Mouse (Mus musculus): ENCODE measurements around the gene Ess2.
A peak's percentile ranks its signal among the peaks of the same experiment; 100 is the strongest.

The Ess2 gene

DNA sequence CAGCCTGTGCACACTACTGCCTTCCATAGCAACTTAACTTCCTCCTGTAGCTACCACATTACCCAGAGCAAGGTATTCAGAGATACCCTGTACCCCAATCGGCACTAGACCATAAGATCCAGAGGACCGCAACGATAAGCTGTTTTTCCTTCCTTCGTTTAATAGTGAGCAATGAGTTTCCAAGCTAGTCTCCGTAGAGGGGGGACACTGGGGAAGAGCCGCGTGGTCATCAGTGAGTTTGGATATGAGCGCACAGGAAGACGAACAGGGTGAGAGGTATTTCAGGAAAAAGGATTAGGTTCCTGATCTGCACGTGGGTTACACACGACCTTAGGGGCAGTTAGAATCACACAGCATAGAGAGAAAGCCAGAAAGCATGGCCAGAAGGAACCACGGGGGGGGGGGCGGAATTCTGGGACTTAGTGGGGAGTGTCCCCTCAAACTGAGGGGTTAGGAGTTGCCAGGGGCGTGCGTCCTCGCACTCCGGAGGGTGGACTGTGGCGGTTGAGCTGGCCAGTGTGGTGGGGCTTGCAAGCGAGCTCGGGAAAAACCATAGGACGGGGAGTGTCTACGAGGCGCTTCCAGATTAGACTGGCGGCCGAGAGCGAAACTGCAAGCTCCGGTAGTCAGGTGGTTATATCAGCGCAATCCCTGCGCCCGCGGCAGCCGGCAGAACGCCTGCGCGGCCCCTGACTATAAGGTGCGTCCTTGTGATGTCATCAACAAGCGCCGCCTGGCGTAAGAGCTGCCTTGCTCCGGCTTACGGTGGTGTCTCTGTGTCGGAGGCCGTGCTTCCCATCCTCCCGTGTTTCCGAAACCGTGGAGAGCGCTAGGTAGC is 10.4 kb upstream of the Ess2 start:
- DNase-seq (ENCODE audit: low spot score in 2 of 2), result peak; percentile 92 to 94

GRCm38 (mm10) chr16:17920586-17920985 is 9.4 kb upstream of the Ess2 start:
- no peak for DNase-seq (ENCODE audit: low spot score in 2 of 2)

DNA sequence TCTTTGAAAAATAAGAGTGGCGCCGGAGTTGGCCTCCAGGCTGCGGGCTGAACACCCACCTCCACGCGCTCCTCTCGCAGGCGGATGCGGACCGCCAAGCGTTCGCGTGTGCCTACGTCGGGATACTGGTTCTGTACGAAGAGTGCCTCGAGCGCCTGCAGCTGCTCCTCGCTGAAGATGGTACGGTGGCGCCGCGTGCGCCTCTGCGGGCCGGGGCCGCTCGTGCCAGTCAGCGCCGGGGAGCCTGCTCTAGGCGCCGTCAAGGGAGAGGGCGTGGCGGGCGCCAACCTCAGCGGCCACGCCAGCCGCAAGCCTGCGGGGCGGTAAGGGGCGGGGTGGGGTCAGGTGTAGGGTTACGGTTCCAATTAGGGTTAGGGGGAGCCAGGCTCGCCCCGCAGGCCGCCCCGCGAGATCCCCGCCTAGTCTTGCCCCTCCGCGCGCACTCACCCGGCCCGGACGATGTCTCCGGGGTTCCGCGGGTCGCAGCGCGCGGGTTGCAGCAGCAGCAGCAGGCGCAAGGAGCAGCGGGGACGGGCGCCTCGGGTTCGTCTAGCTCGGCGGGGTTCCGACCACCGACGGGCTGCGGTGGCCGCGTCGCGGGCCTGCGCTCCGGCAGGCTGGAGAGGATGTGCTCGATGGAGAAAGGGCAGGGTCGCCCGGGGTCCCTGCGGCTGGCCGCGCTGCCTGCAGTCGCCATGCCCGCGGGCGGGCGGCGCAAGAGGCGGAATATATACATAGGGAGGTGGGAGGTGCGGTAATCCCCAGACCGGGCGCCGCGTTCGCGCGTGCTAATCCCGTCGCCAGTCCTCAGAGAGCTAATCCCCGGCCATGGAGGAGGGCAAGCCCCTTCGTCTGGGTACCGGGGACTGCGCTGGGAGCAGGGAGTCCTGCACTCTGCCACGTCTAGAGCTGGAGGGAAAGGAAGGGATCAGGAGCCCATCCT is 3.4 kb upstream of the Ess2 start, which contains the start of gene Gsc2:
TSS of gene Gsc2 (minus strand) at position 753 of the 943 bp plus-strand sequence.
- DNase-seq (ENCODE audit: low spot score in 2 of 2), result no peak

GRCm38 (mm10) chr16:17898462-17898861 is 12.7 kb downstream of the Ess2 start, which contains the start of the genes Dgcr2 and Tssk2:
TSS of gene Dgcr2 (minus strand) at chr16:17898562.
TSS of gene Tssk2 (plus strand) at chr16:17898637.
- DNase-seq (ENCODE audit: low spot score in 2 of 2), result no peak

DNA sequence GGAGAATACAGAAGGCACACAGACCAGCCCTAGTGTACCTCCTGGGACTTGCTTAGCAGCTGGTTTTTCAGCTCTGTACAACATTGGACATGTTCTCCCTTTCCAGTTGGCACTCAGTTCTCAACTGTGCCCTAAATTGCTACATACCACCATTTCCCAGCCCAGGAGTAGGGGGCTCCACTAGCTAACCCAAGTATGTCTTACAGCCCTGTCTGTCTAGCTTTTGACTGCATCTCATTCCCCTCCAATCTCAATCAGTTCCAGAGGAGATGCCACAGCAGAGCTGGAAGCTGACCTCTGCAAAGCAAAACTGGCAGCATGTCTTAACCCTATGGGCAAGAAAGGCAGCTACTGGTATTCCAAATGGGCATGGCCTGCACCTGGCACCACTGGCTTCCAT is 15.1 kb downstream of the Ess2 start:
- DNase-seq (ENCODE audit: low spot score in 2 of 2), result no peak

DNA sequence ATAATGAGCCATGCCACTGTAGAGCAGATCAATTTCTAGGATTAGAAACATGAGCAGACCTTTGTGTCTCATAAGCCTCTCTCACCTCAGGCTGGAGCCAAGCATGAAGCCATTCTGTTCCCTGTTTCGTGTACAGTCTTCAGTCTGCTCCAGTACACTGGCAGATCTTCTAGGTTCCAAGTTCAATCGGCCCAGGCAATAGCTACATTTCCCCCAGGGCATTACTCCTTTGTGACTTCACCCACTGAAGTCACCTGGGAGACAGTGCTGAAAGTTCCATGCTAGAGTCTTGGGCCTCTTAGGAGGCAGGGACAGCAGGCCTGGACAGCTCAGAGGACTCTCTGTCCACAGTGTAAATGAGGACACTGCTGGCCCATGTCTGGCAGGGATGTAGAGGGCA is 17.2 kb downstream of the Ess2 start, which contains the start of gene Tssk1:
TSS of gene Tssk1 (plus strand) at position 301 of the 400 bp plus-strand sequence.
- no peak for DNase-seq (ENCODE audit: low spot score in 2 of 2)

- no peak for DNase-seq (ENCODE audit: low spot score in 2 of 2)
Measured at GRCm38 (mm10) chr16:17892606-17893005, 18.5 kb downstream of the Ess2 start.

DNA sequence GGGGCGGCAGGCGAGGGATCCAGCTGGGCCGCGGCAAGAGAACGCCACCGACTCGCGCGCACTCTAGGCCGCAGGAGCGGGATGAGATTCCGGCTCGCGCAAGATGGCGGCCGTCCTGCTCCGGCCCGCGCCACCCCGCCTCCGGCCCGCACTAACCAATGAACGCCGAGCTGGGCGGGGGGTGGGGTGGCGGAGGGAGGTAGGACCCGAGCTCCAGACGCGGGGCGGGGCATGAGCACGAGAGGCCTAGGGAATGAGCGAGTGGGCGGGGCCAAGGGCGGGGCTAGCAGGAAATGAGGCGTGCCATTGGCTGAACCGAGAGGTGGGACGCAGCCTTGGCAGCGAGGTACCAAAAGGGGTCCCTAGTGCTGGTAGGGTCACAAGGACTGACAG is 19.6 kb downstream of the Ess2 start, which contains the start of gene Gm20518:
TSS of gene Gm20518 (minus strand) at position 105 of the 393 bp plus-strand sequence.
- DNase-seq (ENCODE audit: low spot score in 2 of 2), result peak; percentile 97 to 99

DNA sequence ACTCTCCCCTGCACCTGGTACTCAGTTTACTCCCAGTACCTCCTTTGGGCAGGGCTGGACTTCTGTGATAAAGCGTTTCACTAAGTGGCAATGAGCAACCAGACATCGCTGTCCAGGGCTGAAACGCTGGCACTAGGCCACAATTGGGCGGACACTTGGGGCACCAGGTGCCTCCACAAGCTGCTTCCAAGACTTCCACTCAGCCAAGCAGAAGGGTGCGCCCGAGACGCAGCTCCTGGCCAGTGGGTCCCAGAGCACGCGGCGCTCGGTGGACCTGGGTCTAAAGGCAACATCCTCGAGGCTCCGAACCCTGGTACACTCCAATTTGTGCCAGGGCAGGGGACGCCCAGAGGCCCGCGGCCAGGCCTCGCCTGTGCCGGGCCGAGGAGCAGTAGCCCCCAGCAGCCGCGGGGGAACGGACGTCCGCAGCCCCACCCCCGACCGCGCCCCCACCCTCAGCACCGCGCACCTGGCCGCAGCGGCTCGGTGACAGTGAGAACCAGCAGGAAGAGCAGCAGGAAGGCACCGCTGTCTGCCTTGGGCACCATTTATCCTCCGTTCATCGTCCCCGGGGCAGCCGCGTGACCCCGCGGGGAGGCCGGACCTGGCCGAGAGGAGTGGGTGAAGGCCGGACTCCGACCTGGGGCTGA is 20.1 kb downstream of the Ess2 start:
- peak; percentile 59 to 75 for DNase-seq (ENCODE audit: low spot score in 2 of 2)

GRCm38 (mm10) chr16:17890342-17890727 is 20.8 kb downstream of the Ess2 start:
- DNase-seq (ENCODE audit: low spot score in 2 of 2), result no peak

GRCm38 (mm10) chr16:17889689-17890341 is 21.3 kb downstream of the Ess2 start:
- no peak for DNase-seq (ENCODE audit: low spot score in 2 of 2)

- no peak for DNase-seq (ENCODE audit: low spot score in 2 of 2)
Measured at GRCm38 (mm10) chr16:17884116-17884515, 27.0 kb downstream of the Ess2 start.

- DNase-seq (ENCODE audit: low spot score in 2 of 2), result no peak
Measured at GRCm38 (mm10) chr16:17882196-17882595, 29.0 kb downstream of the Ess2 start.

DNA sequence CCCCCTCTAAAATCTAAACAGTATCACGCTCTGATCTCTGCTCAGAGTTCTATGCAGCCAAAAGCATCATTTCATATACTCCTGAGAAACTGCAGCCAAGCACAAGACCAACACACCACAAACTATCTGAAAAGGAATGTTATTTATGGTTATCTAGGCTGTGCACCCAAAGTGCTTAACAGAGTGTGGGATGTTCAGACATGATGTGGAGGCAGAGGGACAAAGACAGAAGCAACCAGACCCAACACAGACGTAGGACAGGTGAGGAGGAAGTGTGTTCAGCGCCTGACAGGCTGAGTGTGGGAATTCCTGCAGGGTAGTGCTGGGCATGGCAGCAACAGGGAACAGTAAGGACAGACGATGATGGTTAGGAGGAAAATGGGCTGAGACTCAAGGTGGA is 31.6 kb downstream of the Ess2 start:
- DNase-seq (ENCODE audit: low spot score in 2 of 2), result no peak

GRCm38 (mm10) chr16:17876096-17876495 is 35.1 kb downstream of the Ess2 start:
- DNase-seq (ENCODE audit: low spot score in 2 of 2), result no peak

- DNase-seq (ENCODE audit: low spot score in 2 of 2), result no peak
Measured at GRCm38 (mm10) chr16:17875174-17875573, 36.0 kb downstream of the Ess2 start.

- no peak for DNase-seq (ENCODE audit: low spot score in 2 of 2)
Measured at GRCm38 (mm10) chr16:17872995-17873394, 38.2 kb downstream of the Ess2 start.

- DNase-seq (ENCODE audit: low spot score in 2 of 2), result no peak
Measured at GRCm38 (mm10) chr16:17871248-17871647, 39.9 kb downstream of the Ess2 start.

DNA sequence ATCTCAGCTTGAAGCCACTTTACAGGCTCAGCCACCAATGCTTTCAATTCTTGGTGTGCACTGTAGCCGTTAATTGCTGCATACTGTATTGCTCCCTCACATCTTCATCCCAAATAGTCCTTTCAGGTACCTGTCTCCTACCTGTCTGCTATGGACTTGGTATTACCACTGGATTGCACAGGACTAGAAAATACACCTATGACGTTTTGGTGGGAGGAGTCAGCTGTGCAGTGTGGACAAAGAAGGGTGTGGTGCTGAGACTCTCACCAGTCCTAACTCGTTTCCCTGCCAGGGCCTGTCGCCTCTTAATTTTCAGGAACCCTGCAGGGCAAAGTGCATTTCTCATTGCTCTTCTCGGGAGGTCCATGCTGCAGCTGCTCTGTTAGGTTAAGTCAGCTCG is 45.4 kb downstream of the Ess2 start:
- DNase-seq (ENCODE audit: low spot score in 2 of 2), result no peak

- DNase-seq (ENCODE audit: low spot score in 2 of 2), result no peak
Measured at GRCm38 (mm10) chr16:17865293-17865692, 45.9 kb downstream of the Ess2 start.

- DNase-seq (ENCODE audit: low spot score in 2 of 2), result no peak
Measured at GRCm38 (mm10) chr16:17858592-17858991, 52.6 kb downstream of the Ess2 start.

Measured in spleen, postnatal 36 days (tissue).